Mouse (Mus musculus) kidney, embryonic 14.5 days (tissue): ENCODE results near the gene Daam2. TPM values are rescaled to one million over a fixed set of nuclear protein-coding genes. Genes with fewer than 3 reads are reported as not detected.

Experiments
- ATAC-seq: fragments of 200-750 bp; cut with Nextera tagmentation; 2 replicates; pipeline ENCODE4 v1.8.0; 2017; ENCODE audit warnings: moderate number of reproducible peaks, mild to moderate bottlenecking, moderate TSS enrichment, moderate library complexity; ENCODE audit not compliant: low FRiP score, low TSS enrichment
- H3K27ac ChIP-seq: fragments of 300-500 bp; sonication (generic); 2 replicates; pipeline ENCODE4 v1.5.1; 2014; ENCODE audit warnings: low read depth, mild to moderate bottlenecking, low read length, moderate library complexity, mixed read lengths
- H3K27me3 ChIP-seq: fragments of 300-500 bp; sonication (generic); 2 replicates; pipeline ENCODE4 v1.6.1; 2014; ENCODE audit warnings: mild to moderate bottlenecking, low read length; ENCODE audit not compliant: control insufficient read depth, insufficient read depth
- H3K36me3 ChIP-seq: fragments of 300-500 bp; sonication (generic); 2 replicates; pipeline ENCODE4 v1.6.1; 2014; ENCODE audit warnings: low read length, mixed read lengths; ENCODE audit not compliant: control insufficient read depth, insufficient read depth
- H3K4me1 ChIP-seq: fragments of 300-500 bp; sonication (generic); 2 replicates; pipeline ENCODE4 v1.6.1; 2014; ENCODE audit warnings: low read length, mixed read lengths; ENCODE audit not compliant: control insufficient read depth, insufficient read depth
- H3K4me2 ChIP-seq: fragments of 300-500 bp; sonication (generic); replicated peaks from 2 replicates; pipeline ENCODE4 v1.6.1; 2014; ENCODE audit warnings: low read depth, mild to moderate bottlenecking, low read length
- H3K4me3 ChIP-seq: fragments of 300-500 bp; sonication (generic); 2 replicates; pipeline ENCODE4 v1.5.1; 2014; ENCODE audit warnings: mild to moderate bottlenecking, low read length
- H3K9ac ChIP-seq: fragments of 300-500 bp; sonication (generic); 2 replicates; pipeline ENCODE4 v1.6.1; 2014; ENCODE audit warnings: low read depth, mild to moderate bottlenecking, low read length, moderate library complexity
- H3K9me3 ChIP-seq: fragments of 300-500 bp; sonication (generic); 2 replicates; pipeline ENCODE4 v1.6.1; 2016; ENCODE audit warnings: low read length; ENCODE audit not compliant: control insufficient read depth
- WGBS: fragments of 180-500 bp; shearing (Covaris S2); extraction: QIAGEN DNeasy Blood & Tissue Kit; methylation state at CpG from one replicate; pipeline ENCODE4 v1.1.7; 2014; 5-methylcytosine and 5-hydroxymethylcytosine counted together
- polyA plus RNA-seq: library from polyadenylated mRNA; unstranded; fragments of >200 nt; fragmentation: Nextera tagmentation; extraction: Ambion mirVana; gene quantifications from 2 replicates; pipeline ENCODE4 v1.2.1, GENCODE M21; 2014

Daam2 gene
- polyA plus RNA-seq, 1 experiment from 2014 or later, result 7.9 TPM

GRCm38 (mm10) chr17:49429471-49430129 is 134.5 kb downstream of the Daam2 start:
- no peak for ATAC-seq
- no peak overlapping the region for H3K27ac ChIP-seq

DNA sequence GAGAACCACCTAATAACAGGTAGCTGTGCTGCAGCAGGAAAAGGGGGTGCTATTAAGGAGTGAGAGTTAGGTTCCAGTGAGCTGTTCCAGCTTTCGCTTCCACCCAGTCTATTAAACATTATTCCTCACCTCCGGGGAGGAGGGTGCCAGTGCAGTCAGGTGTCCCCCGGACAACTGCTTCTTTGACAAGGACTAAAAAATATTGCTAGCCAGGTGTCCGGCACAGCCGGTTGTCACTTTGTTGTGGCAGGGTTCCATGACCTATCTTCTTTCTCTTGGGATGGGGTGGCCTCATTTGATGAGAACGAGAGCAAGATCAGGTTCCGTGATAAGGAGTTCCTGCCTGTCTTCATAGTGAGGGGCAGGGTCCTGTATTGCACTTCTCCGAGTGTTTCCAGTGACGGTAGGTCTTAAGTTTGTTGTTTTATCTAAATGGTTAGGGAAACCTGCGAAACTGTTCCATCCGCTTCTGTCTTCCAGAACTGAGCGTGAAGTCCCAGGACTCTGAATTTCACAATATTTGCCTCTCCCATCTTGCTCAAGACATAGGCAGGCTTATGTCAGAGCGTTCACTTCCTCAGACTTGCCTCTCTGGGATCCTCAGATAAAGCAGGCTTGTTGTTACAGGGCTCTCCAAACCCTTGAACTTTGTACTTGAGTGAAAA is 135.3 kb downstream of the Daam2 start:
- H3K4me3 ChIP-seq, result peak overlapping the region; percentile 69
- H3K36me3 ChIP-seq, result peaks cover 3% of the 10 kb centered on the region; the same call in 1 of the 2 replicates
- peak overlapping the region; percentile 85 for H3K4me2 ChIP-seq
- 26% methylated on average over 13 of the region's 13 CpGs for WGBS
- peak; percentile 20; the same call in 1 of the 2 replicates for ATAC-seq
- H3K9ac ChIP-seq, result peak overlapping the region; percentile 82
- peaks cover 11% of the 10 kb centered on the region for H3K4me1 ChIP-seq
- H3K27me3 ChIP-seq, result no peaks in the 10 kb centered on the region
- no peak overlapping the region; the same call in 1 of the 2 replicates for H3K27ac ChIP-seq
- no peaks in the 10 kb centered on the region for H3K9me3 ChIP-seq

More at GRCm38 (mm10) chr17:49429471-49430129, 134.5 kb downstream of the Daam2 start:
- Histone ChIP-seq H3K27me3 (no peaks in the 10 kb centered on the region), H3K36me3 (peaks cover 8% of the 10 kb centered on the region; the same call in 1 of the 2 replicates), H3K4me1 (peaks cover 11% of the 10 kb centered on the region), H3K9me3 (no peaks in the 10 kb centered on the region), H3K9ac (peak overlapping the region; percentile 82; the same call in 1 of the 2 replicates), H3K4me2 (peak overlapping the region; percentile 85), H3K4me3 (peak overlapping the region; percentile 69; the same call in 1 of the 2 replicates)
- 83% methylated on average over 6 of the region's 6 CpGs for WGBS

DNA sequence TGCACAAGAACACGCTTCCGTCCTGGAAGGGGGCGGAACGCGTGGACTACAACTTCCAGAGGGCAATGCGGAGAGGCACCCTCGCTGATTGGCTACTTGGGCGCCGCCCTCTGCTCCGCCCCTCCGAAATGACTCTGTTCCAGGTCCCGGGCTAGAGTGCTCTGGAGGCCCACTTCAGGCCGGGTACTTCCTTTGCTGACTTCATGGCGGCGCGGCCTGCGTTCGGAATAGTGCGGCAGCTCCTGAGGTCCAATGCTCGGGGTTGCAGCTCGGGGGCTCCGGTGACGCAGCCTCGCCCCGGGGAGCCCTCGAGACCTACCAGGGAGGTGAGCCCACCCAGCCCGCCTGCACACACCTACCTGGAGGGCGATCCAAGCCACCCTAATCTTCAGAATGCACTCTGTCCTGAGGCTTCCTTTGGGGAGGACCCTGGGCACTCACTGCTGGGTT is 135.9 kb downstream of the Daam2 start, which contains the start of gene Mocs1:
TSS of gene Mocs1 (plus strand) at position 124 of the 450 bp plus-strand sequence.
- Histone ChIP-seq H3K9me3 (no peaks in the 10 kb centered on the region), H3K4me1 (peaks cover 11% of the 10 kb centered on the region), H3K9ac (peak within 1 kb of the TSS; percentile 82), H3K27ac (no peak within 1 kb of the TSS; the same call in 1 of the 2 replicates), H3K4me3 (peak within 1 kb of the TSS; percentile 69), H3K36me3 (no peaks in the 10 kb centered on the region), H3K4me2 (peak within 1 kb of the TSS; percentile 85), H3K27me3 (no peaks in the 10 kb centered on the region)
- ATAC-seq, result peak; percentile 97
- WGBS, result under 1% methylated on average over 28 of the region's 28 CpGs

- H3K4me1 ChIP-seq, result peaks cover 11% of the 10 kb centered on the region
- no peaks in the 10 kb centered on the region for H3K36me3 ChIP-seq
- no peak for ATAC-seq
- H3K9ac ChIP-seq, result no peak overlapping the region
- peak overlapping the region; percentile 69 for H3K4me3 ChIP-seq
- peak overlapping the region; percentile 85 for H3K4me2 ChIP-seq
- H3K27me3 ChIP-seq, result no peaks in the 10 kb centered on the region
- 26% methylated on average over 9 of the region's 9 CpGs for WGBS
- no peaks in the 10 kb centered on the region for H3K9me3 ChIP-seq
- H3K27ac ChIP-seq, result no peak overlapping the region
Measured at GRCm38 (mm10) chr17:49427631-49428238, 136.4 kb downstream of the Daam2 start.

- Histone ChIP-seq H3K36me3 (no peaks in the 10 kb centered on the region), H3K27ac (no peak overlapping the region), H3K9me3 (no peaks in the 10 kb centered on the region), H3K4me3 (no peak overlapping the region), H3K4me2 (no peak overlapping the region), H3K27me3 (no peaks in the 10 kb centered on the region), H3K4me1 (no peaks in the 10 kb centered on the region), H3K9ac (no peak overlapping the region)
- no peak for ATAC-seq
- 90% methylated on average over 3 of the region's 3 CpGs for WGBS
Measured at GRCm38 (mm10) chr17:49423872-49424271, 140.3 kb downstream of the Daam2 start.

GRCm38 (mm10) chr17:49423067-49423325 is 141.1 kb downstream of the Daam2 start:
- H3K27ac ChIP-seq, result no peak overlapping the region
- ATAC-seq, result no peak
- H3K4me3 ChIP-seq, result no peak overlapping the region
- no peaks in the 10 kb centered on the region for H3K36me3 ChIP-seq
- no peaks in the 10 kb centered on the region for H3K9me3 ChIP-seq
- WGBS, result 74% methylated on average over 2 of the region's 2 CpGs
- no peak overlapping the region for H3K4me2 ChIP-seq
- no peak overlapping the region for H3K9ac ChIP-seq
- H3K27me3 ChIP-seq, result no peaks in the 10 kb centered on the region
- no peaks in the 10 kb centered on the region for H3K4me1 ChIP-seq

- no peak overlapping the region for H3K27ac ChIP-seq
- no peak overlapping the region for H3K4me2 ChIP-seq
- H3K9ac ChIP-seq, result no peak overlapping the region
- H3K4me3 ChIP-seq, result no peak overlapping the region
- no peaks in the 10 kb centered on the region for H3K4me1 ChIP-seq
- no peaks in the 10 kb centered on the region for H3K9me3 ChIP-seq
- WGBS, result 74% methylated on average over 3 of the region's 3 CpGs
- no peak for ATAC-seq
- no peaks in the 10 kb centered on the region for H3K36me3 ChIP-seq
- H3K27me3 ChIP-seq, result no peaks in the 10 kb centered on the region
Measured at GRCm38 (mm10) chr17:49422286-49423066, 141.7 kb downstream of the Daam2 start.

DNA sequence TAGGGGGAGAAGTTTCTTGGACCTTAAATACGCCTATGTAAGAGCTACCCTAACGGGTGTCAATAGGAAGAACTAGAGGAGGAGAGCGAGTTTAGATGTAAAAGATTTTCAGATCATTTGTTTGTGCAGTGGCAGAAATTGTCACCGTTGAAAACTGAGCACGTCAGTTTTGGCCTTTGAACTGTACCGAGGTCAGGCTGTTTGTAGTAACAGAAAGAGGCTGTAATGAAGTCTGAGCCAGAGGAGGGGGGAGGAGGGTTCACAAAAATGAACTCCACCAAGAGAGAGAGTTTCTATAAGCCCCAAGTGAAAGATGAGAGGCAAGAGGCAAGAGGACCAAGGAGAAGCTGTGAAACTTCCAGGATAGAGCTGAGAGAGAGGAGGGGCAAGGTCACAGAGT is 144.3 kb downstream of the Daam2 start:
- no peak overlapping the region for H3K4me3 ChIP-seq
- H3K27me3 ChIP-seq, result no peaks in the 10 kb centered on the region
- no peak for ATAC-seq
- H3K9me3 ChIP-seq, result no peaks in the 10 kb centered on the region
- H3K9ac ChIP-seq, result no peak overlapping the region
- H3K36me3 ChIP-seq, result no peaks in the 10 kb centered on the region
- 51% methylated on average over 6 of the region's 6 CpGs for WGBS
- H3K4me1 ChIP-seq, result no peaks in the 10 kb centered on the region
- H3K27ac ChIP-seq, result no peak overlapping the region
- no peak overlapping the region for H3K4me2 ChIP-seq
